Mouse (Mus musculus) left cerebral cortex, adult 8-10 months (tissue): Measurements from ENCODE around the gene Rgs19. TPM values are rescaled to one million over a fixed set of nuclear protein-coding genes. Genes with fewer than 3 reads are reported as not detected.

Source experiments
- DNase-seq, 2 experiments: peaks; one replicate each; pipeline ENCODE4 v3.0.0; 2022; ENCODE audit warnings: low spot score in 2 of 2
- total RNA-seq, 4 experiments: library from RNA; stranded (reverse); gene quantifications; 2 replicates each; pipeline ENCODE4 v1.2.4; 2022

The Rgs19 gene
- total RNA-seq, 4 experiments from 2014 or later = 21.9 to 35.9 (median 26.8) TPM

GRCm38 (mm10) chr2:181657441-181657840, 36.3 kb downstream of the Rgs19 start:
- DNase-seq = no peak

GRCm38 (mm10) chr2:181656734-181657133, 37.0 kb downstream of the Rgs19 start, which contains the start of gene Gm29797:
TSS of gene Gm29797 (plus strand) at chr2:181657034.
- no peak for DNase-seq

- DNase-seq = no peak
Measured at GRCm38 (mm10) chr2:181653523-181653922, 40.3 kb downstream of the Rgs19 start.

GRCm38 (mm10) chr2:181653065-181653464, 40.7 kb downstream of the Rgs19 start:
- DNase-seq = no peak

GRCm38 (mm10) chr2:181648926-181649325, 44.9 kb downstream of the Rgs19 start:
- peak in 1 of 2 experiments; percentile 25 for DNase-seq

GRCm38 (mm10) chr2:181646626-181647472, 46.9 kb downstream of the Rgs19 start:
- DNase-seq = no peak

GRCm38 (mm10) chr2:181645666-181646065, 48.1 kb downstream of the Rgs19 start:
- DNase-seq = no peak

- peak in 1 of 2 experiments; percentile 21 for DNase-seq
Measured at GRCm38 (mm10) chr2:181644361-181644760, 49.4 kb downstream of the Rgs19 start.

Other genes with a start within 250 kb of the Rgs19 start
- gene Zbtb46, start 234.6 kb downstream of the Rgs19 start, total RNA-seq = 10 to 100 TPM; 10.9 to 11.9 (median 11.4) TPM
- not detected for gene Abhd16b, start 200.8 kb downstream of the Rgs19 start, total RNA-seq
- 10 to 100 TPM; 71.5 to 81.3 (median 74.0) TPM for gene Tpd52l2, start 196.8 kb downstream of the Rgs19 start, total RNA-seq
- gene Dnajc5, start 173.5 kb downstream of the Rgs19 start, total RNA-seq = 100 to 1,000 TPM; 277 to 310 (median 297) TPM
- 10 to 100 TPM; 53.5 to 80.6 (median 63.6) TPM for gene Uckl1, start 109.1 kb downstream of the Rgs19 start, total RNA-seq
- gene Prpf6, start 102.1 kb downstream of the Rgs19 start, total RNA-seq = 10 to 100 TPM; 54.0 to 60.9 (median 56.7) TPM
- gene Zfp512b, start 101.2 kb downstream of the Rgs19 start, total RNA-seq = 10 to 100 TPM; 68.9 to 94.3 (median 77.1) TPM
- 10 to 100 TPM; 19.6 to 22.3 (median 21.6) TPM for gene Samd10, start 94.8 kb downstream of the Rgs19 start, total RNA-seq
- 1 to 10 TPM in 1 of 4 experiments, under 1 TPM in 2, not detected in 1; 0.53 to 1.2 (median 0.62) TPM for gene Gm29797, start 36.9 kb downstream of the Rgs19 start, total RNA-seq
- gene Sox18, start 22.3 kb downstream of the Rgs19 start, total RNA-seq = 10 to 100 TPM in 1 of 4 experiments, 1 to 10 TPM in 3; 5.8 to 11.8 (median 7.8) TPM
- 10 to 100 TPM; 64.2 to 70.0 (median 65.5) TPM for gene Tcea2, start 13.7 kb downstream of the Rgs19 start, total RNA-seq
- not detected for gene Lkaaear1, start 4.5 kb upstream of the Rgs19 start, total RNA-seq
- gene Oprl1, start 21.0 kb upstream of the Rgs19 start, total RNA-seq = 10 to 100 TPM; 47.1 to 59.7 (median 55.7) TPM
- gene Myt1, start 69.4 kb upstream of the Rgs19 start, total RNA-seq = 10 to 100 TPM; 14.7 to 25.9 (median 18.6) TPM
- 10 to 100 TPM; 76.1 to 84.1 (median 81.7) TPM for gene Pcmtd2, start 143.9 kb upstream of the Rgs19 start, total RNA-seq
- gene Polr3k, start 170.4 kb upstream of the Rgs19 start, total RNA-seq = 10 to 100 TPM; 26.0 to 31.5 (median 29.8) TPM